Mouse (Mus musculus) 3134 (cell line): ENCODE results near the gene Cbfa2t2.

Source experiments
- DNase-seq: peaks from one replicate; pipeline ENCODE4 v3.0.0-alpha.2; 2011; ENCODE audit warnings: low spot score; ENCODE audit not compliant: insufficient read length; ENCODE audit errors: extremely low read depth

The Cbfa2t2 gene

GRCm38 (mm10) chr2:154526531-154526930 is 90.2 kb downstream of the Cbfa2t2 start:
- no peak for DNase-seq

- DNase-seq, result no peak
Measured at GRCm38 (mm10) chr2:154532888-154533287, 96.6 kb downstream of the Cbfa2t2 start.

GRCm38 (mm10) chr2:154534704-154535270 is 98.5 kb downstream of the Cbfa2t2 start:
- DNase-seq, result no peak

GRCm38 (mm10) chr2:154538310-154538709 is 102.0 kb downstream of the Cbfa2t2 start:
- no peak for DNase-seq

GRCm38 (mm10) chr2:154538710-154539109 is 102.4 kb downstream of the Cbfa2t2 start:
- DNase-seq, result no peak

GRCm38 (mm10) chr2:154539720-154540119 is 103.4 kb downstream of the Cbfa2t2 start:
- no peak for DNase-seq

- DNase-seq, result no peak
Measured at GRCm38 (mm10) chr2:154541630-154542029, 105.3 kb downstream of the Cbfa2t2 start.

- DNase-seq, result no peak
Measured at GRCm38 (mm10) chr2:154543567-154544347, 107.5 kb downstream of the Cbfa2t2 start.

GRCm38 (mm10) chr2:154546711-154547110 is 110.4 kb downstream of the Cbfa2t2 start, which contains the start of gene 1700003F12Rik:
Gene 1700003F12Rik, plus strand, starts transcription at chr2:154547085.
- DNase-seq, result no peak

- DNase-seq, result peak; percentile 57
Measured at GRCm38 (mm10) chr2:154548688-154549087, 112.4 kb downstream of the Cbfa2t2 start.

GRCm38 (mm10) chr2:154549127-154549885 is 113.0 kb downstream of the Cbfa2t2 start:
- DNase-seq, result no peak

GRCm38 (mm10) chr2:154549886-154550189 is 113.6 kb downstream of the Cbfa2t2 start:
- no peak for DNase-seq

GRCm38 (mm10) chr2:154550937-154551336 is 114.7 kb downstream of the Cbfa2t2 start:
- no peak for DNase-seq

GRCm38 (mm10) chr2:154551476-154551875 is 115.2 kb downstream of the Cbfa2t2 start, which contains the start of gene Actl10:
Gene Actl10, plus strand, starts transcription at chr2:154551776.
- no peak for DNase-seq

- no peak for DNase-seq
Measured at GRCm38 (mm10) chr2:154551927-154552326, 115.6 kb downstream of the Cbfa2t2 start.

GRCm38 (mm10) chr2:154552424-154552907 is 116.2 kb downstream of the Cbfa2t2 start:
- DNase-seq, result no peak

- no peak for DNase-seq
Measured at GRCm38 (mm10) chr2:154555235-154555634, 119.0 kb downstream of the Cbfa2t2 start.

- DNase-seq, result no peak
Measured at GRCm38 (mm10) chr2:154557184-154557832, 121.0 kb downstream of the Cbfa2t2 start.

GRCm38 (mm10) chr2:154558264-154559039 is 122.2 kb downstream of the Cbfa2t2 start, which contains the start of gene Necab3:
Gene Necab3, minus strand, starts transcription at chr2:154558890.
- DNase-seq, result no peak

GRCm38 (mm10) chr2:154563612-154564170 is 127.4 kb downstream of the Cbfa2t2 start:
- DNase-seq, result no peak
